Mouse (Mus musculus): Measurements from ENCODE around the gene Pdcd7. TPM values are rescaled to one million over a fixed set of nuclear protein-coding genes. Genes with fewer than 3 reads are reported as not detected.

The Pdcd7 gene
- polyA plus RNA-seq, 1 experiment from 2014 or later: 13.8 TPM

GRCm38 (mm10) chr9:65372449-65372848 lies 26.5 kb downstream of the Pdcd7 start:
- Histone ChIP-seq H3K79me2 (ENCODE audit: inconsistent target) (no peaks in the 10 kb centered on the region), H3K27ac (no peak overlapping the region), H3K36me3 (ENCODE audit: inconsistent target) (no peaks in the 10 kb centered on the region), H3K4me3 (ENCODE audit: inconsistent target) (no peak overlapping the region)
- 48% methylated on average over 3 of the region's 4 CpGs for WGBS (ENCODE audit: missing documents)

GRCm38 (mm10) chr9:65374468-65375162 lies 28.7 kb downstream of the Pdcd7 start:
- H3K79me2 ChIP-seq (ENCODE audit: inconsistent target): no peaks in the 10 kb centered on the region
- H3K27ac ChIP-seq: no peak overlapping the region
- H3K36me3 ChIP-seq (ENCODE audit: inconsistent target): no peaks in the 10 kb centered on the region
- no peak overlapping the region for H3K4me3 ChIP-seq (ENCODE audit: inconsistent target)
- WGBS (ENCODE audit: missing documents): 95% methylated on average over 5 of the region's 5 CpGs

- H3K27ac ChIP-seq: no peak overlapping the region
- no peaks in the 10 kb centered on the region for H3K36me3 ChIP-seq (ENCODE audit: inconsistent target)
- H3K79me2 ChIP-seq (ENCODE audit: inconsistent target): no peaks in the 10 kb centered on the region
- H3K4me3 ChIP-seq (ENCODE audit: inconsistent target): no peak overlapping the region
- WGBS (ENCODE audit: missing documents): 87% methylated on average over 9 of the region's 9 CpGs
Measured at GRCm38 (mm10) chr9:65375163-65375934, 29.4 kb downstream of the Pdcd7 start.

GRCm38 (mm10) chr9:65381017-65381590 lies 35.2 kb downstream of the Pdcd7 start:
- Histone ChIP-seq H3K27ac (no peak overlapping the region), H3K4me3 (ENCODE audit: inconsistent target) (no peak overlapping the region), H3K36me3 (ENCODE audit: inconsistent target) (no peaks in the 10 kb centered on the region), H3K79me2 (ENCODE audit: inconsistent target) (no peaks in the 10 kb centered on the region)
- 89% methylated on average over 4 of the region's 4 CpGs for WGBS (ENCODE audit: missing documents)

GRCm38 (mm10) chr9:65382031-65382750 lies 36.3 kb downstream of the Pdcd7 start:
- no peaks in the 10 kb centered on the region for H3K36me3 ChIP-seq (ENCODE audit: inconsistent target)
- no peak overlapping the region for H3K4me3 ChIP-seq (ENCODE audit: inconsistent target)
- 79% methylated on average over 6 of the region's 6 CpGs for WGBS (ENCODE audit: missing documents)
- no peaks in the 10 kb centered on the region for H3K79me2 ChIP-seq (ENCODE audit: inconsistent target)
- no peak overlapping the region for H3K27ac ChIP-seq

- Histone ChIP-seq H3K79me2 (ENCODE audit: inconsistent target) (no peaks in the 10 kb centered on the region), H3K4me3 (ENCODE audit: inconsistent target) (no peak overlapping the region), H3K27ac (no peak overlapping the region), H3K36me3 (ENCODE audit: inconsistent target) (no peaks in the 10 kb centered on the region)
- 83% methylated on average over 3 of the region's 3 CpGs for WGBS (ENCODE audit: missing documents)
Measured at GRCm38 (mm10) chr9:65382751-65383097, 36.8 kb downstream of the Pdcd7 start.

- H3K4me3 ChIP-seq (ENCODE audit: inconsistent target): no peak overlapping the region
- H3K36me3 ChIP-seq (ENCODE audit: inconsistent target): no peaks in the 10 kb centered on the region
- no peaks in the 10 kb centered on the region for H3K79me2 ChIP-seq (ENCODE audit: inconsistent target)
- no peak overlapping the region for H3K27ac ChIP-seq
- WGBS (ENCODE audit: missing documents): 80% methylated on average over 3 of the region's 3 CpGs
Measured at GRCm38 (mm10) chr9:65384276-65384675, 38.4 kb downstream of the Pdcd7 start.

- H3K4me3 ChIP-seq (ENCODE audit: inconsistent target): no peak overlapping the region
- H3K36me3 ChIP-seq (ENCODE audit: inconsistent target): no peaks in the 10 kb centered on the region
- no peak overlapping the region for H3K27ac ChIP-seq
- 50% methylated on average over 8 of the region's 8 CpGs for WGBS (ENCODE audit: missing documents)
- no peaks in the 10 kb centered on the region for H3K79me2 ChIP-seq (ENCODE audit: inconsistent target)
Measured at GRCm38 (mm10) chr9:65386373-65387140, 40.7 kb downstream of the Pdcd7 start.

GRCm38 (mm10) chr9:65390752-65391612 lies 45.1 kb downstream of the Pdcd7 start:
- Histone ChIP-seq H3K27ac (no peak overlapping the region), H3K79me2 (ENCODE audit: inconsistent target) (no peaks in the 10 kb centered on the region), H3K4me3 (ENCODE audit: inconsistent target) (no peak overlapping the region), H3K36me3 (ENCODE audit: inconsistent target) (no peaks in the 10 kb centered on the region)
- WGBS (ENCODE audit: missing documents): 15% methylated on average over 85 of the region's 96 CpGs

GRCm38 (mm10) chr9:65391613-65391964 lies 45.7 kb downstream of the Pdcd7 start, which contains the start of gene Kbtbd13:
Kbtbd13 (minus strand) TSS chr9:65391652.
- WGBS (ENCODE audit: missing documents): 50% methylated on average over 8 of the region's 8 CpGs
- Histone ChIP-seq H3K27ac (no peak within 1 kb of the TSS), H3K4me3 (ENCODE audit: inconsistent target) (no peak within 1 kb of the TSS)

GRCm38 (mm10) chr9:65392638-65393364 lies 46.9 kb downstream of the Pdcd7 start:
- WGBS (ENCODE audit: missing documents): 15% methylated on average over 6 of the region's 6 CpGs
- no peak overlapping the region for H3K27ac ChIP-seq
- H3K4me3 ChIP-seq (ENCODE audit: inconsistent target): no peak overlapping the region
- no peaks in the 10 kb centered on the region for H3K79me2 ChIP-seq (ENCODE audit: inconsistent target)
- H3K36me3 ChIP-seq (ENCODE audit: inconsistent target): no peaks in the 10 kb centered on the region

More at GRCm38 (mm10) chr9:65391613-65391964, 45.7 kb downstream of the Pdcd7 start, which contains the start of gene Kbtbd13:
- H3K79me2 ChIP-seq (ENCODE audit: inconsistent target): no peaks in the 10 kb centered on the region
- no peaks in the 10 kb centered on the region for H3K36me3 ChIP-seq (ENCODE audit: inconsistent target)

GRCm38 (mm10) chr9:65393606-65394005 lies 47.7 kb downstream of the Pdcd7 start:
- Histone ChIP-seq H3K27ac (no peak overlapping the region), H3K36me3 (ENCODE audit: inconsistent target) (no peaks in the 10 kb centered on the region), H3K79me2 (ENCODE audit: inconsistent target) (no peaks in the 10 kb centered on the region), H3K4me3 (ENCODE audit: inconsistent target) (no peak overlapping the region)
- 60% methylated on average over 2 of the region's 2 CpGs for WGBS (ENCODE audit: missing documents)

GRCm38 (mm10) chr9:65394360-65394759 lies 48.5 kb downstream of the Pdcd7 start:
- H3K4me3 ChIP-seq (ENCODE audit: inconsistent target): no peak overlapping the region
- no peaks in the 10 kb centered on the region for H3K36me3 ChIP-seq (ENCODE audit: inconsistent target)
- H3K27ac ChIP-seq: no peak overlapping the region
- no peaks in the 10 kb centered on the region for H3K79me2 ChIP-seq (ENCODE audit: inconsistent target)
- WGBS (ENCODE audit: missing documents): 89% methylated on average over 2 of the region's 2 CpGs

All from macrophage (primary cell).